Mouse (Mus musculus) kidney, adult 2 months (tissue): ENCODE measurements at regions not wholly inside any gene's neighbourhood (a gene's known extent, or its start where the extent isn't known, plus 50 kb on each side); places are given as distances from the start of the nearest gene placed in this dataset.

Experiments
- CTCF ChIP-seq: fragments of 200-500 bp; conservative IDR thresholded peaks from 2 replicates; pipeline ENCODE4 v1.5.1; 2011; ENCODE audit warnings: low read depth, mild to moderate bottlenecking, control low read depth, low read length, moderate library complexity, mixed read lengths; ENCODE audit not compliant: insufficient read depth, insufficient read length
- POLR2A ChIP-seq: fragments of 200-500 bp; IDR thresholded peaks from one replicate; pipeline ENCODE4 v1.6.1; 2011; ENCODE audit warnings: low read depth, low read length, control low read depth

GRCm38 (mm10) chr1:61203612-61204011, 225.9 kb downstream of the Icos start:
- no peak for TF ChIP-seq POLR2A
- TF ChIP-seq CTCF, result no peak
